Mouse (Mus musculus): ENCODE measurements around the gene Ncoa3.

DNA sequence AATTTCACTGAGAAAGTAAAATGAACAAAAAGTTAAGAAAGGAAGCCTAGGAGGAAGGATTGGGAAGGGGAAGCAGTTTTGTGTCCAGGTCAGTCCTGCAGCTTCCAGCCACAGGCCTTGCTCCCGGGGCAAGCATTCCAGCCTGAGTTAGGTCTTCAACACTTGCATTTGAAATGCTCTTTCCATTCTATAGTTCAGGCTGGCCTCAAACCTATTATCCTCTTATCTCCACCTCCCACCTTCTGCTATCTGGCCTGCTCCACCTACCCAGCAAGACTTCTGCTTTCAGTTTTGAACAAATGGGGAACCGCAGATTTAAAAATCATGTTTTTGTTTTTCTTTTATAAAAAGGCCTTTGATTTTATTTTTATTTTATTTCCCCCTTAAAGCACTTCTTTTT, 19.7 kb downstream of the Ncoa3 start:
- TF ChIP-seq CTCF (IDR thresholded peaks at IDR 0.05; ENCODE audit: control insufficient read depth, insufficient read depth, low read length) (no peak), POLR2A (IDR thresholded peaks at IDR 0.05; ENCODE audit: borderline replicate concordance, control insufficient read depth, low read depth, low read length) (no peak)
